Mouse (Mus musculus) frontal cortex, postnatal 25 days (tissue): ENCODE data around the gene Kcnv2.

ENCODE experiments used
- DNase-seq, 2 experiments: peaks; one replicate each; pipeline ENCODE4 v3.0.0; 2022; ENCODE audit warnings: low spot score in 2 of 2

The Kcnv2 gene

DNA sequence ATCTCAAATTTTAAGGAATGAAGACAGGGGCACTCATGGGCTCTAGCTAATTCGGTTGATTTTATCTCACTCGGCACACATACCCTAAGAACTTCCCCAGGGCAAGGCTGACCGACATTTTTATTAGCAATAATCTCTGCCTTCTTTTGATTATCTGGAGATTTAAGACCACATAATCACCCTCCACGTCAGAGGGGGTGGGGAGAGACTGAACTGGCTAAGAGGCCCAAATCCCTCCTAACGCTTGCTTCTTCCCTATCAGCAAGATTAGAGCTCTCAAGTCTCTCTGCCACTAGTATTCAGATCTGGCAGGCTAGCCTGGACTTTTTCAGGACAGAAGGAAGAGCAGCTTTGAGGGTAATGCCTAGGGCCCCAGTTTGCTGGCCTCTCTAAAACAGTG is at the start of gene Kcnv2:
Gene Kcnv2, plus strand, starts transcription at position 308 of the 400 bp plus-strand sequence.
- no peak for DNase-seq

DNA sequence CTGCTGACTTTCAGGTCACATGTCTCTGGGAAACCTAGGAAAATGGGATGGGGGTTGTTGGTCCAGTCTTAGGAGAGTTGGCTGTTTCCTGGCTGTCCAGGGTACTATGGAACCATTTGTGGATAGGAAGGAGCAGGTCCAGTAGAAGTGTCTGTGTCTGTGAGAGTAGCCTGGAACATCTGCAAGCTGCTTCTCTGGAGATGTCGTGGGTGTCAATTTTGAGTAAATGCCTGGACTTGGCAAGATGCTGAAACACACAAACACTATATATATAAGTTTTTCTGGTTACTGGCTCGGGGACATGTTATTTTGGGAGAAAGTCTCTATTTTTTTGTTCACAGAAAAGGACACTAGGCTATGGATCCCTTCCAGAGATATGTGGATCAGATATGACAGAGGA is 49.0 kb upstream of the Kcnv2 start:
- no peak for DNase-seq

DNA sequence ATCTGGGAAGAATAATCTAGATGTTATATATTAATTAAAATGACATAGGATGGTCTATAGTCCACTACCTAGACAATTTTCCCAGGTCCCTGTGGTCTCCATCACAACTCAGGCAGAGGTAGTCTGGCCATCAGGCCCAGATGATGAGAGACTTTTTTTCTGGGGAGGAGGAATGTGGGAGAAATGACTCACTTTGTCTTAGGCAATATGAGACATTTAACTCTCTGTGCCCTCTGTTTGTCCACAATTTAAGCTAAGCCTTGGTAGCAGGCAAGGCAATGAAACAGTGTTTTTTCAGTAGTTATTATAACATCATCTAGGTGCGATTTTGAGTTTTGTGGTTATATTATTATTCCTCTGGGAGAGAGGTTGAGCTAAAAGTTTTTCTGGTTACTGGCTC is 48.0 kb upstream of the Kcnv2 start:
- no peak for DNase-seq

DNA sequence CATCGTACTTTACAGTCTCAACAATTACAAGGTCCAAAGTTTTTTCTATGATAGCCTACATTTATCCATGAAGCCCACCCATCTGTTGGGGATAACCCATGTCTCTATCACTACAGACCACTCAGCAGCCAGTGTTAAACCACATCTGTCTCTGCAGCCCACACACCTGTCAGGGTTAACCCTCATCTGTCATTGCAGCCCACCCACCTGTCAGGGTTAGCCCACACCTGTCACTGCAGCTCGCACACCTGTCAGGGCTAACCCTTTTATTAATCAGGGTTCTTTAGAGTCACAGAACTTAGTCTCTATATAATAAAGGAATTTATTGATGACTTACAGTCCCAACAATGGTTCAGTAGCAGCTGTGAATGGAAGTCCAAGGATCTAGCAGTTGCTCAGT is 43.2 kb upstream of the Kcnv2 start:
- no peak for DNase-seq

DNA sequence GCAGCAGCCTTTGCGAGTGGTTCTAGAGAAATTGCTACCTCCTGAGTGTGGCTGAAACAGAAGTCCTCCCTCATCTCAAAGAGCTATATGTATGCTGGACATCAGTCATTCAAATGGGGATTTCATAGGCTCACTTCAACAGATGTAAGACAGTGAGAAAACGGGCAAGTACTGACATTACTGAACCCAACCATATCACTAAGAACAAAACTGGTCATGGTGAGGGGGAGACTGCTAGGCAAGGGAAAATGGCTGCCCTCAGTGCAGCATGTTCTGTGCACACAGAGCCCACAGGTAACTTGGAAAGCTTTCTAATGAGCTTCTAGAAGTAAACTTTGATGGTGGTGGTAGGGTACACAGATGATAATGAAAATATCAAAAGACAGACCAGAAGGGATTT is 12.3 kb upstream of the Kcnv2 start:
- DNase-seq, result no peak

DNA sequence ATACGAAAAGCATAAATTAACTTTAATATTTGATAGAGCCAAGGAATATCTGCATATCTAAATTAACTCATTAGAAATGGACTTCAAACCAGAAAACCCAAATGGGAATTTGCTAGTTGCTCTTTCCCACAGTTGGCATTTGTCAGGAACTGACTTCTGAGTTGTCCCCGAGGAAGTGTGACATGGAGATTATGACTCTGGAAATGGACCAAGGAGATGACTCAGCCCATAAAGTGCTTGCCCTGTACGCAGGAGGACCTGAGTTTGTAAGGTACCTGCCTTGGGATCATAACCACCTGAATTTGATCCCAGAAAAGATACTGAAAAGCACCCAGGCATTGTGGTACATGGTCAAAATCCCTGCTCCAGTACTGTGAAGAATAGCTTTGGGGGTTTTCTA is 11.1 kb upstream of the Kcnv2 start:
- no peak for DNase-seq

DNA sequence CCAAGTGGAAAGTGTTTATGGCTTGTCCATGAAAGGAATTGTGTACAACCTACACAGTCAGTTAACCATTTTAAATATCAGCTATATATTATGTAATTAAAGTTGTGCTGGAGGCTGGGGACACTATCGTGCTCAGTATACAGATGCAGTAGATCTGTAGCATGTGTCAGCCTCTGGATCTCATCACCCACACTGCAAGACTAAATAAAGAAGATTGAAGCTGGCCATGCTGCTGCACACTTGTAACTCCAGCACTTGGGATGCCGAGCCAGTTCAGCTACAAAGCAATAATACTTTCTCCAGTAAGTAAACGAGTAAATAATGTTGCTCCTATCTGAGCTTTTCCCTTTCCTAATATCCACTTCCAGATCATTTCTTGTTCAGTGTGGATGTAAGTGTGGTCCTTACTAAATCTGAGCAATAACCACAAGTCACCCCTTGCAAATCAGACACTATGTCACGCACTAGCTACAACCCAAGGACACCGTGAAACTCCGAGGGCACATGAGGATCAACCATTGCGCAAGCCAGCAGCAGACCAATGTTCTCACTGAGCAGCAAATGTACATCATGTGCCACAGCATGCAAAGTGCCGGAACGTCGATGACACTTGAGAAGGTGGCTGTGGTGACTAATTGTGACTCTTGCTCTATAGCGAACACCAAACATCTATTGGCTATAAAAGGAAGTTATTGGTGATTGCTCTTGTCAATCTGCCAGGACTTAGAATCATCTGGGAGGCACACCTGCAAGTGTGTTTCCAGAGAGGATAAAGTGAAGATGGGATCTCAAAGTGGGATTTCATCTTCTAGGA is 9.9 kb upstream of the Kcnv2 start:
- no peak for DNase-seq

DNA sequence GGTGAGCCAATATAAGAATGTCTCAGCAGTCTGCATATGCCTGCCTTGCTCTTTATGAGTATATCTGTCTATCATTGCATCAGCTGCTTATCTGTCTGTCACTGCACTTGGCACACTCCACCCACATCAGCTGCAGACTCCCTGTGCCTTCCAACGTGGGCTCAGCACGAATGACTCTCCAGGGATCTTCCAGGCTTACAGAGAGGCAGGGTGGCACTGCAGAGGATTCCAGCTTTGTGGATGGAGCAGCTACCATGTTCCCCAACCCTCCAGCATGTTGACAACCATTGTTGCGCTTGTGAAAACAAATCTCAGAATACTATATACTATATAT is 9.3 kb upstream of the Kcnv2 start:
- no peak for DNase-seq

DNA sequence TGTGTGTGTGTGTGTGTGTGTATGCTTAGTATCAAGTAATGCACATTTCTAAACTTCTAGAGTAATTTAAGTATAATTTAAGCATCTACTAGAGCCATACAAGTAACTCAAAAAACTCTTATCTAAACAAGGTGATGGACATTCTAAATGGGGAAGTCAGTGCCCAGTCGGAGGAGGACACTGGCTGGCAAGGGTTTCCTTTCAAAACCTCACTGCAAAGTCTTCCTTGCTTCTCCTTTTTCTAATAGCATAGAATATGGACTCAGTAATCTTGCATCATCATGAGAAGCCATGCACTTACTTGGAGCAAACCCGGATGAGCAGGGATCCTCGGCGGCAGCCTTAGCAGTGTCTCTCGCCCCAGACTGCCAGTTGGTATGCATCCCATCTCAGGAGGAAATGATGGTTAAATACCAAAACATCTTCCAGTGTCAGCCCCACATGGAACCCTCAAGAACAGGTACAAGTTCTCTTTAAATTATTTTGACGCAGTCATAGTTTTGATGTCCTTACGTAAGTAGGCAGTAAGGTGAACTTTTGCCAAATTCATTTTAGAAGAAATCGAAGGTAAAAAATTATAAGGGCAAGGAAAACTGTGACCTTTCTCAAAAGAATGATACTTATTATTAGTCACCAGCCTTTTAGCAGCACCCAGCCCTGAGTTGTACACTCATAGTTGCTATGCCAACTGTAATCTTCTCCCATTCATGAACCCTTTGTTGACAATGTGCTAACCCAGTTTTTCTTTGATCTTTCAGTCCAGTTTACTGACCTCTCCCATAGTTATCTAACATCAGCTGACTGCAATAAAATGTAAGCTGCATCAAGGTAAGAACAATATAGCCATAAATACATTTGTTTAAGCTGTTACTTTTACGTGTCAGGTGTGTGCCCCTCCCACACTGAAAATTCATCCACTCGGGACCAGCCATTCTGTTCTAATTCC is 5.8 kb upstream of the Kcnv2 start:
- DNase-seq, result no peak

DNA sequence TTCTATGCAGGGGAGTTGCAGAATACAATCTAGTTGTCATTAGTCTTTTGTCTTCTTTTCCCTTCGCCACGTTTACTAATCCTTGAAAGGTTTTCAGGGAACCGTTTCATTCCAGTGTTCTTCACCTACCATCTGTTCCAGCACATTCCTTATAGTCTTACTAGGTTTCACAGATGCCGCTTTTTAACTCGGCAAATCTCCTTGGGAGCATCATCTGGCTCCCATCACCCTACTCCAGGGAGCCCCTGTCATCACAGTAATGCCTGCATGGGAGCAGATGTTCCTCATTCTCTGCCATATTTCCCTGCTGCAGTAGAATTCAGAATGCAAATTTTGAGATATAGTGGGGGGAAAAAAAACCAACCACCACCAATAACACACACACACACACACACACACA is 5.1 kb upstream of the Kcnv2 start:
- no peak for DNase-seq

DNA sequence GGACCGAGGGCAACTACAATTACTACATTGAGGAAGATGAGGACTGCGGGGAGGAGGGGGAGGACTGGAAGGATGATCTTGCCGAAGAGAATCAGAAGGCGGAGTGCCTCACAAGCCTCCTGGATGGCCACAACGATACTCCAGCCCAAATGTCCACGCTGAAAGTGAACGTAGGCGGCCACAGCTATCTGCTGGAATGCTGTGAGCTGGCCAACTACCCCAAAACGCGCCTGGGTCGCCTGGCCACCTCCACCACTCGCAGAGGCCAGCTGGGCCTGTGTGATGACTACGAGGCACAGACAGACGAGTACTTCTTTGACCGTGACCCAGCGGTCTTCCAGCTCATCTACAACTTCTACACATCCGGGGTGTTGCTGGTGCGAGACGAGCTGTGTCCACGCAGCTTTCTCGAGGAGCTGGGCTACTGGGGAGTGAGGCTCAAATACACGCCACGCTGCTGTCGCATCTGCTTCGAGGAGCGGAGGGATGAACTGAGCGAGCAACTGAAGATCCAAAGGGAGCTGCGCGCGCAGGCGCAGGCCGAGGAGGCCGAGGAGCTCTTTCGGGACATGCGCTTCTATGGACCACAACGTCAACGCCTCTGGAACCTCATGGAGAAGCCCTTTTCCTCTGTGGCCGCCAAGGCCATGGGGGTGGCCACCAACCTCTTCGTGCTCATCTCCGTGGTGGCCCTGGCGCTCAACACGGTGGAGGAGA is 681 bp downstream of the Kcnv2 start:
- DNase-seq, result no peak

DNA sequence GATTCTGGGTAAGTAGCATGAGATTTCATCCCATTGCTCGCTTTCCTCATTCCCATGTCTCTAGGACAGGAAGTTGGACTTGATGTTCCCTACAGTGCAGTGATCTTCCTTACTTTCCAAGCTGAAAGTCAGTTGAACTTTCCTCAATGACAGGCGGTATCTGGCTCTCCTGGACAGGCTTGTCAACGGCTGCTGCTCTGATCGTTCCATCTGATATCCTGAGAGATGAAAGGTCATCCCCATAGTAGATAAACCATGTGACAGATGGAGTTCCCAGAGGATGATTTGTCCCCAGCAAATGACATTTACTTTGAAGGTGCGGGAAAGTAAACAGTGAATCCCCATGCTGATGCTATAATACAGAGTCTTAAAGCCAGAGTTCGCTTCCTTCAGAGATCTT is 3.2 kb downstream of the Kcnv2 start:
- DNase-seq, result no peak

DNA sequence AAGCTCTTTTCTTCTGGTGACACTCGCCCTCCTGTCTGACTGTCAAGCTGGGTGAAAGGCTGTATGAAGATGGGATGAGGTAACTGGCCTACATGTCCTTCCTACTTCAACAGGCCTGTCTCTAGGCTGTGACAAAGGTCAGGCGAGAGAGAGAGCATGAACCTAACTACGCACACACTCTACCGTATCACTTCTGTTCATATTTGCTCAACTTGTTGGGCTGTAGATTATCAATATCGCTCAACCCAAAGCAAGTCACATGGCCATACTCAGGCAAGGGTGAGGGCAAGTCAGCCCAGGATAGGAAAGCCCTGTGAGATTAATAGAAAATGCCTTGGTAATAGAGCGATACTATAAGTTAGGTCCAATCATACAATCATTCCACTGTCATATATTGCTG is 5.2 kb downstream of the Kcnv2 start:
- no peak for DNase-seq

DNA sequence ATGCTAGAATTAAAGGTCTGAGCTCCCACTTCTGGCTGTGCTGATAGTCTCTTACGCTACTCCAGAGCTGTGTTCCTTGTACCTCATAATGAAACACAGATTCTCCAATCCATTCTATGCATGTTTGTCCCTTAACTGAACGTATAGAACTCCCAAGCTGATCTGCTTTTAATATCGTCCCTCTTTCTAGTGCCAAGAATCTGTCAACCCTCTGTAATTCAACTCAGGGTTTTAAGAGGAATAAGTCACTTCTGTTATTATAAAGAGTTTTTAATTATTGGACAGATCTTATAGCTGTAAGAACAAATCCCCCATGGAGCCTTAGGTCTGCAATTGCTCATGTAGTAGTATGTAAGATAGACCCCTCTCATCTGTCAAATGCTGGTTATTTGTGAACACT is 5.8 kb downstream of the Kcnv2 start:
- no peak for DNase-seq

DNA sequence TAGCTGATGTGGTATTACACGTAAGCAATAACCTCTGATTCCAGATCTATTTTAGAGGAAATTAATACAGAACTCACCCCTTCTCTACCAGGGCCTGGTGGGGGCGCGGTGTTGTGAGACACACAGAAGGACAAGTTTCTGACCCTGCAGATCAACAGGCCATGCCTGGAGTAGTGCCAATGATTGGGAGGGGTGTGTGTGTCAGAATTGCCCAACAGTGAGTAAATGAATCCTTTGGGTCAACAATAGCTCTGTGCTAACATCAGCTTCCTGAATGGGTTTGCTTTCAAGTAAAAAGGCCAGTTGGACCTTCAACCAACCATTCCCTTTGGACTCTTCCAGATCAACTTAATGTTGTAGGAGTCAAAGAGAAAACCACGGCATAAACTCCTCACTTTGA is 6.3 kb downstream of the Kcnv2 start:
- DNase-seq, result no peak

DNA sequence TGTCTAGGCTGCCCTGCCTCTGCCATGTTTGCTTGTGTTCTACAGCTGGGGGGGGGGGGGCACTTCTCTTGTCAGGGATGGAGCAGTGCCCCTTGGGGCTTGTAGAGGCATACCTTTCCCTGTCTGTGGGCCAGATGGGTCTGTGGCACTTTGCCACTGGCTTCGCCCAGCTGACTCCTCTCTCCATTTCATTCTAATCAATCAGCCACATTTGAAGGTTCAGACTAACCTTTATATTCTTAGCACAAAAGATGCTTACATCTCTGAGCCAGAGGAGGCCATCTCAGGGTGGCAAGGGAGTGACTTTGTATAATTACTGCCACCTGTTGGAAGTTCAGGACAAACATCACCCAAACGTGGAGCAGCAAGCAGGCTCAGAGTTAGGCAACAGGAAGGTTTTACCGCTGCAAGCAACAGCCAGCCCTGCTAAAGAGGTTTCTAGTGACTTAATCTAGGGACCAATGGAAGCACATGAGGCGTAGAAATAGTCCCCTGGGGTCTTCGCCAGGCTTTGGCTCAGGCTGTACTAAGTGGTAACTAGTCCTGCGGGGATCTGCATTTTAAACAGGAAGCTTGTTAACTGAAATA is 9.9 kb downstream of the Kcnv2 start:
- no peak for DNase-seq

DNA sequence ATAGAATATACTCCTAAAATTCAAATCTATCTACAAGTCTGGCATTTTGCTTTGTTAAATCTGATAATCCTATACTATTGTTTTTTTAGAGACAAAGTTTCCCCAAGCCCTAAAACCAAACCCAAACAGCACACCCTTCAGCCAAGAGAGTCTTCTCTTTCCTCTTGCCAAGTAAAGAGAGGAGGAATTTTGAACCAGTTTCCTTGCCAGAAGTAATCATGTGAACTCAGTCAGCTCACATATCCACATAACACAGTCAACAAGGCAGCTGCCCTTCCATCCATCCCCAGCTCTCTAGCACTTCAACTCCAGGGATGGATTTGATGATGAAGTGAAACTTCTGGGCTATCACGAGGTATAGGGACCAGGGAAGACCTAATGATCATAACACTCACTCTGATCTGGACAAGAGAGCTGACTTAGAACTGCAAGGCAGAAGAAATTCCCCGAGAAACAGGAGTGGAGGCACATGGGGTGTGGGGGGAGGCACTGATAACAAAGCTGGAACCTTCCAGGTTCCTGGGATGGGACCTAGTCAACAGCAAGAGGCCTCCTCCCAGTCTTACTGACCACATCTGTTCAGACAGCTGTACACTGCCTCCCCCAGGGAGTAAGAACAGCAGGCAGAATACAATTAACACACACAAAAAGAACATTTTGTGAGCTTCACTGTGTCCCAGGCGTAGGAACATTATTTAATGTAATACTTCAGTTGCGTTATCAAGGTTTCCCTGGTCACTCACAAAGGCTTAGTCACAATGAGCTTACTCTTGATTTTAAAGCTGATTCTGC is 13.9 kb downstream of the Kcnv2 start:
- no peak for DNase-seq

DNA sequence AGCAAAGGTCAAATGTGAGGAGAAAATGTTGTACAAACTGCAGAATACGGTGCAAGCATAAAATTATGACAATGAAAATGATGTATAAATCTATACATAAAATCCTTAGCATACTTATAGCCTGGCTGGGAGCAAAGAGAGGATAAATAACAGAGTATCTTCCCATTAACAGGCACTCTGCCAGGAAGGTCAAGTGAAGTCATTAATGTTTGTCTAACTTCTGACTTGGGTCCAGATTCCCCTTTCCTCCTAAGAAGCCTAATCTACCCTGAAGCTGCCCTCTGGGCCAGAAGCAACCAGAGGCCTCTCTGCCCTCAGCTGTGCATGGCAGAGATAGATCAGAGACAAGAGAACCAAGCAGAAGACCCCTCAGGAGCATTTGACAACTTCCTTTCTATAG is 24.1 kb downstream of the Kcnv2 start:
- DNase-seq, result no peak

DNA sequence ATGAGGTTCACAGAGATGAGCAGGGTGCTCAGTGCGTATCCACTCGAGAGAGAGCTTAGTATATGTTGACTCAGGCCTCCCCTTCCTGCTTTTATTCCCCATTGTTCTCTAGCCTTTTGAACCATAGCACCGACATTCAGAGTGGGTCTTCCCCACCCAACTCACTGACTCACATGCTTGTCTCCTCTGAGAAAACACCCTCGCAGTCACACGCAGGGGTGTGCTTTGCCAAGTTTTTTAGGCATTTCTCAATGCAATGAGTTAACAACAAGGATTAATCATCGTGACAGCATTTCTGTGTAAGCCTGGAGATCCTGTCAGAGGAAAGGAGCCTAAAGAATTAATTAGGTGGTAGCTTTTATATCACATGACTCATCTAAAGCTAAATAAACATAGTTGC is 29.3 kb downstream of the Kcnv2 start:
- peak in 1 of 2 experiments; percentile 7 for DNase-seq

DNA sequence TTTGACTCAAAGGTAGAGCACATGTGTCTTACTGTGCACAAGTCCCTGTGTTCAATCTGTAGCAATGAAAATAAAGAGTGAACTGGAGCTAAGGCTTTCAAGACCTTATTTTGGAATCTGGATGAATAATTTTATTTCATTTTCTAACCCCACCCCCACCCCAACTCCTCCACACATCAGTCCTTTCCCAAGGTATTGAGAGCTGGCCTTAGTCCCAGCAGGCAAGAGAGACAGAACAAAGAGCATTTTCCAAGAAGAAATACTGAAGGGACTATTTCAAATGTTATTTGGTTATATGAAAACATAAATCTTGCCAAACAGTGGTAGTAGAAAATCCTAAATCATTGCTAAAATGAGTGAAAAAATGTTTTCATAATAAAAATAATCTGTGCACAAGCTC is 38.0 kb downstream of the Kcnv2 start:
- no peak for DNase-seq

DNA sequence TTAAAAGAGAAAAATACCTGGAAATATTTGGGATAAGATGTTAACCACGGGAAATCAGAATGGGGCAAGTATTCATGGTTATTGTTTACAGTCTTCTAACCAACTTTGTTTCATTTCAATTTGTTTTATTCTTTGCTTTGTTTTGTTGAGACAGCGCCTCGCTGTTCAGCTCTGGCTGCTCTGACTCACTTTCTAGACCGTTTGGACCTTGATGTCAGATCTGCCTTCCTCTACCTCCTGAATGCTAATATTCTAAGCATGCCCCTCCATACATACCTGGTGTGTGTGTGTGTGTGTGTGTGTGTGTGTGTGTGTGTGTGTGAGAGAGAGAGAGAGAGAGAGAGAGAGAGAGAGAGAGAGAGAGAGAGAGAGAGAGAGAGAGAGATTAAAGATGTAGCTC is 41.5 kb downstream of the Kcnv2 start:
- no peak for DNase-seq
